Comparison of ENCODE assay signal across 7 mouse cellular contexts in genomic region chr4:98182053-98182355, GRCm38 (mm10).
DNase-seq lines count a peak whose midpoint lies in the region; ATAC-seq and TF ChIP-seq lines count a peak whose summit lies in the region.

No protein-coding gene starts in this region.

- no peaks in the 10 kb centered on the region for H3K27me3 ChIP-seq in lung, embryonic 14.5 days (ENCODE audit: insufficient read depth, low read length)
- no peaks in the 10 kb centered on the region for H3K27me3 ChIP-seq in embryonic facial prominence, embryonic 15.5 days
- no peaks in the 10 kb centered on the region for H3K27me3 ChIP-seq in heart, postnatal 0 days (ENCODE audit: control insufficient read depth, insufficient read depth, low read length)
- H3K27me3 ChIP-seq in intestine, postnatal 0 days (replicated peaks; ENCODE audit: control insufficient read depth, insufficient read depth, low read length) = no peaks in the 10 kb centered on the region

- H3K4me3 ChIP-seq in lung, embryonic 14.5 days (ENCODE audit: low read depth, low read length) = no peak overlapping the region
- no peak overlapping the region for H3K4me3 ChIP-seq in embryonic facial prominence, embryonic 15.5 days (replicated peaks)
- no peak overlapping the region for H3K4me3 ChIP-seq in heart, postnatal 0 days (ENCODE audit: low read depth, low read length)
- H3K4me3 ChIP-seq in intestine, postnatal 0 days (ENCODE audit: low read depth, low read length) = no peak overlapping the region

- 0 out of 2 replicates have a peak overlapping the region, but pooled peaks have one; percentile 1 for H3K27ac ChIP-seq in lung, embryonic 14.5 days (ENCODE audit: low read depth)
- H3K27ac ChIP-seq in embryonic facial prominence, embryonic 15.5 days (replicated peaks) = peak overlapping the region; percentile 74
- peak overlapping the region; percentile 64 for H3K27ac ChIP-seq in heart, postnatal 0 days (ENCODE audit: low read depth)
- no peak overlapping the region for H3K27ac ChIP-seq in intestine, postnatal 0 days (ENCODE audit: low read depth, low read length)

- 26% methylated on average over 4 of the region's 4 CpGs for WGBS in lung, embryonic 14.5 days
- 23% methylated on average over 4 of the region's 4 CpGs for WGBS in embryonic facial prominence, embryonic 15.5 days
- 22% methylated on average over 4 of the region's 4 CpGs for WGBS in heart, postnatal 0 days
- WGBS in intestine, postnatal 0 days = 43% methylated on average over 4 of the region's 4 CpGs

- DNase-seq in lung, embryonic 14.5 days = peak; percentile 72
- no peak for DNase-seq in lung, postnatal 25 days (ENCODE audit: low spot score)
- DNase-seq in heart, postnatal 0 days (ENCODE audit: low spot score) = peak; percentile 32
- DNase-seq in lung, postnatal 36 days = peak; percentile 10

- TF ChIP-seq CTCF in lung, embryonic 14.5 days (IDR thresholded peaks at IDR 0.05; ENCODE audit: low read depth) = no peak
- no peak for TF ChIP-seq CTCF in heart, postnatal 0 days (IDR thresholded peaks at IDR 0.05; ENCODE audit: low read depth)
- no peak for TF ChIP-seq CTCF in intestine, postnatal 0 days (IDR thresholded peaks at IDR 0.05; ENCODE audit: low read depth)

- no peaks in the 10 kb centered on the region for H3K9me3 ChIP-seq in lung, embryonic 14.5 days (ENCODE audit: low read depth, low read length)
- H3K9me3 ChIP-seq in embryonic facial prominence, embryonic 15.5 days (replicated peaks) = no peaks in the 10 kb centered on the region
- H3K9me3 ChIP-seq in heart, postnatal 0 days (replicated peaks; ENCODE audit: control insufficient read depth, low read length) = no peaks in the 10 kb centered on the region
- H3K9me3 ChIP-seq in intestine, postnatal 0 days (ENCODE audit: control insufficient read depth) = no peaks in the 10 kb centered on the region

- H3K4me1 ChIP-seq in lung, embryonic 14.5 days (ENCODE audit: insufficient read depth) = no peaks in the 10 kb centered on the region
- peaks cover 21% of the 10 kb centered on the region for H3K4me1 ChIP-seq in embryonic facial prominence, embryonic 15.5 days
- H3K4me1 ChIP-seq in heart, postnatal 0 days (ENCODE audit: control insufficient read depth, insufficient read depth) = 0 out of 2 replicates have a peak, but pooled peaks cover 16% of the 10 kb centered on the region
- H3K4me1 ChIP-seq in intestine, postnatal 0 days (replicated peaks; ENCODE audit: control insufficient read depth, insufficient read depth, low read length) = no peaks in the 10 kb centered on the region

- no peak for TF ChIP-seq EP300 in heart, postnatal 0 days (IDR thresholded peaks at IDR 0.05; ENCODE audit: low read depth)

- H3K4me2 ChIP-seq in lung, embryonic 14.5 days = no peak overlapping the region
- H3K4me2 ChIP-seq in embryonic facial prominence, embryonic 15.5 days (replicated peaks) = peak overlapping the region; percentile 17; the same call in 1 of the 2 replicates
- H3K4me2 ChIP-seq in heart, postnatal 0 days (ENCODE audit: low read depth, low read length) = peak overlapping the region; percentile 31; the same call in 1 of the 2 replicates
- H3K4me2 ChIP-seq in intestine, postnatal 0 days (replicated peaks; ENCODE audit: low read depth) = no peak overlapping the region

- no peak overlapping the region for H3K9ac ChIP-seq in lung, embryonic 14.5 days
- no peak overlapping the region for H3K9ac ChIP-seq in embryonic facial prominence, embryonic 15.5 days
- no peak overlapping the region for H3K9ac ChIP-seq in heart, postnatal 0 days (replicated peaks; ENCODE audit: low read depth, low read length)
- no peak overlapping the region for H3K9ac ChIP-seq in intestine, postnatal 0 days (ENCODE audit: low read depth, low read length)

- H3K36me3 ChIP-seq in lung, embryonic 14.5 days (ENCODE audit: insufficient read depth) = no peaks in the 10 kb centered on the region
- no peaks in the 10 kb centered on the region for H3K36me3 ChIP-seq in embryonic facial prominence, embryonic 15.5 days
- no peaks in the 10 kb centered on the region for H3K36me3 ChIP-seq in heart, postnatal 0 days (replicated peaks; ENCODE audit: control insufficient read depth, insufficient read depth, low read length)
- no peaks in the 10 kb centered on the region for H3K36me3 ChIP-seq in intestine, postnatal 0 days (ENCODE audit: control insufficient read depth, insufficient read depth)

- no peak for ATAC-seq in lung, embryonic 14.5 days (ENCODE audit: insufficient read depth)
- peak; percentile 43 for ATAC-seq in embryonic facial prominence, embryonic 15.5 days (ENCODE audit: insufficient number of reproducible peaks, low FRiP score, low TSS enrichment, low read depth)
- ATAC-seq in heart, postnatal 0 days (ENCODE audit: insufficient read depth, low read depth) = no peak
- no peak for ATAC-seq in frontal cortex, adult (ENCODE audit: low TSS enrichment)
- ATAC-seq in intestine, postnatal 0 days = no peak

Comparison
In these comparisons a context has a peak if more than half of its experiments do, and no peak if none do; other contexts are left out.
1. H3K4me2 ChIP-seq: peak in embryonic facial prominence, embryonic 15.5 days (single experiment) and heart, postnatal 0 days (single experiment); none in lung, embryonic 14.5 days (single experiment) and intestine, postnatal 0 days (single experiment).